Mouse (Mus musculus): ENCODE results near the gene Sipa1l2.
"Not testable (repeated sequence)": the region's sequence is repeated elsewhere in the genome, so short reads cannot be mapped to it uniquely, and the experiment has no call there.

Gene Sipa1l2

GRCm38 (mm10) chr8:125406453-125406852 lies 163.2 kb downstream of the Sipa1l2 start:
- DNase-seq (ENCODE audit: low spot score), result no peak

DNA sequence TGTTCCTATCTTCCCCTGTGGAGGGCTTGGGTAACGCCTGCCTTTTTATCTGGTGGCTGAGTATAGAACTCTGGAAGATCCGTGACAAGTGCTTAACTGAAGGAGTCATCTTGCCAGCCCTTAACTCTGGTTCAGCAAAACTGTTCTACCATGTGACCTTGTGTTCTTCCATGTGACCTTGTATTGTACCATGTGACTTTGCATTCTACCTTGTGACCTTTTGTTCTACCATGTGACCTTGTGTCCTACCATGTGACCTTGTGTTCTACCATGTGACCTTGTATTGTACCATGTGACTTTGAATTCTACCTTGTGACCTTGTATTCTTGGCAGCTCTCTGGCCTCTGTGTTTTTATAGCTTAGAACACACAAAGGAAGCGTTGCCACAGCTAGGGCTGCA lies 168.3 kb downstream of the Sipa1l2 start:
- no peak for DNase-seq (ENCODE audit: low spot score)

- no peak for DNase-seq (ENCODE audit: low spot score)
These were observed 171.6 kb downstream of the Sipa1l2 start for GRCm38 (mm10) chr8:125397981-125398380.

DNA sequence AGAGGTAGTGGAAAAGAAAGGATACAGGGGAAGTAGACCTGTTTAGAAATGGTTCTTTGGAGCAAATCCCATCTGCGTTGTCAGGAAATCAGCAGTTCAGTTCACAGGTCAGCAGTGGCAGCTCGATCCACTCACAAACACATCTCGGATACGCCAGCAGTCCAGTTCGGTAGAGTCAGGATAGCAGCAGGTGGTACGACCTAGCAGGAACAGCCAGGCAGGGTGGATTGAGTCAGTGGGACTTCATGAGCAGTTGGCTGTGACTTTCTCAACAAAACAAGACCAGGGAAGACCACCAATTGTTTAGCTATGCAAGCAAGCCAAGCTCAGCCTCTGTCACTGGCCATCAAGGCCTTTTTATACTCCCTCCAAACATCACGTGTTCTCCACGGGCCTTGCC lies 173.9 kb downstream of the Sipa1l2 start:
- DNase-seq (ENCODE audit: low spot score), result not testable (repeated sequence)

- no peak for DNase-seq (ENCODE audit: low spot score)
These were observed 174.6 kb downstream of the Sipa1l2 start for GRCm38 (mm10) chr8:125395032-125395431.

- no peak for DNase-seq (ENCODE audit: low spot score)
These were observed 177.9 kb downstream of the Sipa1l2 start for GRCm38 (mm10) chr8:125391685-125392084.

DNA sequence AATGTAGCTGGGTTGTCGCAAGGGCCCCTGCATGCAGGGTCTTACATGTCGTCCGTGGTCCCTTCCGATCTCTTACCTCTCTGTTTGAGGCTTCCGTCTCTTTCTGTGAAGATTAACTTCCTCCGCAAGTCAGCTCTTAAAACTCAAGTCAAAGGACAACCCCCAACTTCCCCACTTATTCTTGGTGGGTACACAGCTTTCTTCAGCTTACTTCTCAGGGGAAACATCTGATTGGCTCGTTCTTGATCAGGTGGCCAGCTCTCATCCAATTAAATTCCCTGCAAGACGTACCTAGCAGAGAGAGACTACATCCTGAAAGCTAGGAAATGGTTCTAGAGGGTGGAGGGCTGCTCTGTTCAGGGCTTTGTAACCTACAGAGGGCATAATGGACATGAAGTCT lies 178.3 kb downstream of the Sipa1l2 start:
- DNase-seq (ENCODE audit: low spot score), result no peak

- DNase-seq (ENCODE audit: low spot score), result no peak
These were observed 179.1 kb downstream of the Sipa1l2 start for GRCm38 (mm10) chr8:125390506-125390895.

DNA sequence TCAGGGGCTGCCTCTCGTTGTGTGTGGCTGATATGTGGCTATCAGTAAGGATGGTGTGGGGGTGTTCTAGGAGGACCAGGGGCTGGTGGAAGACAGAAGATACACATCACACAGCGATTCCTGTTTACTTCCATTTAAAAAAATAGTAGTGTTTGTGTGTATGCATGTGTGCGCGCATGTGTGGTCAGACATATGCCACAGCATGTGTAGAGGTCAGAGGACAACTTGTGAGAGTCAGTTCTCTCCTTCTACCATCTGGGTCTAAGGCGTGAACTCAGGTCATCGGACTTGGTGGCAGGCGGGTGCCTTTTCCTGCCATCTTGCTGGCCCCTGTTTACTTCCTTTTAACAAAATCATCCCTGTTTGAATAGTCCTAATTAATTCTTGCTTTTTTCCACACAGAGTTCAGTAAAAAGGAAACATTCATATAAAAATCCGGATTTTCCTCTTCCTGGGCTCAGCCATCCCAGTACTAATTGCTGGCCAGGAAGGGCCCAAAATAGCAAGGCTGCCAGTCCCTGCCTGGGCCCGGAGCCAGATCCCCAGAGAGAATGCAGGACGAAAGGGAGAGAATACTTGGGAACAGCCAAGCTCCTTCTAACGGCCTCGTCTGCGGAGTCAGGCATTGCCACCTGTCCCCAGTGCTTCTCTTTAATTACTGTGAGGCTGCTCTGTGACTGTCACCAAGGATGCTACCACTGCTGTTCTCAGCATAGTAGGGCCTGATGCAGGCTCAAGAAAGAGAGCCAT lies 179.7 kb downstream of the Sipa1l2 start:
- DNase-seq (ENCODE audit: low spot score), result peak; percentile 61

DNA sequence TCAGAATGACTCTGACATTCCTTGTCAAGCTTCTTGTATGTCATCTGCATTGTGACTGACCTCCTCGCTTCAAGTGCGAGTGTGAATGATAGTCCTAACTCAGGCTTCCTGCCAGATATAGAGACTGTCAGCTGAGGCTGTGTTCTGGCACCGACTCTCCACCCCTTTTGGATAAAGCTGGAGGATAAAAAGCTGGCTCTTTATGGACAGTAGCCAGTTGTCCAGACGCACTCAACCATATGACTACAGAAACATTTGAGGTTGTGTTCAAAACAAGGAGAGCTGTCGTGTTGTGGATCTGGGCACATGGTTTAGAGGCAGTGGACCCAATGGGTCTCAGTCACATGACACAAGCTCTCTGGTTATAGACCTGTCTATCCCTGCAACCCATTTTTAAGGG lies 180.3 kb downstream of the Sipa1l2 start:
- peak; percentile 23 for DNase-seq (ENCODE audit: low spot score)

GRCm38 (mm10) chr8:125388404-125389180 lies 181.0 kb downstream of the Sipa1l2 start:
- no peak for DNase-seq (ENCODE audit: low spot score)

GRCm38 (mm10) chr8:125385519-125386150 lies 184.0 kb downstream of the Sipa1l2 start:
- DNase-seq (ENCODE audit: low spot score), result peak; percentile 55

GRCm38 (mm10) chr8:125384551-125385183 lies 184.9 kb downstream of the Sipa1l2 start:
- DNase-seq (ENCODE audit: low spot score), result no peak

- no peak for DNase-seq (ENCODE audit: low spot score)
These were observed 187.9 kb downstream of the Sipa1l2 start for GRCm38 (mm10) chr8:125381674-125382073.

DNA sequence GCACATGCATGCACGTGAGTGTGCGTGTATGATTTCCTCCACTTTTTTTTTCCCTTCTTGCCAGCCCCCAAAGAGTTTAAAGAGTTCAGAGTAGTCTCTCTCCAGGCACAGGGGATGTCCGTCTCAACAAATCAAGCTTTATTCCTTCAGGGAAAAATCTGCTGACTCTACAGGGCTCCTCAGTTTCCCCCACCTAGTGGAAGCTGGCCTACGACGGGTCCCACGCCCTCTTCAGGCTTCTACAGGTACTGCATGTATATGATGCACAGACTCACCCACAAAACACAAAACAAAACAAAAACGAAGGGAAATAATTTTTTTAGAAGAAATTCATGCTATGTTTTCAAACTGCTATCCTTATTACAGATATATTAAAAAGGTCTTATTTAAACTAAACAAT lies 189.7 kb downstream of the Sipa1l2 start:
- no peak for DNase-seq (ENCODE audit: low spot score)

DNA sequence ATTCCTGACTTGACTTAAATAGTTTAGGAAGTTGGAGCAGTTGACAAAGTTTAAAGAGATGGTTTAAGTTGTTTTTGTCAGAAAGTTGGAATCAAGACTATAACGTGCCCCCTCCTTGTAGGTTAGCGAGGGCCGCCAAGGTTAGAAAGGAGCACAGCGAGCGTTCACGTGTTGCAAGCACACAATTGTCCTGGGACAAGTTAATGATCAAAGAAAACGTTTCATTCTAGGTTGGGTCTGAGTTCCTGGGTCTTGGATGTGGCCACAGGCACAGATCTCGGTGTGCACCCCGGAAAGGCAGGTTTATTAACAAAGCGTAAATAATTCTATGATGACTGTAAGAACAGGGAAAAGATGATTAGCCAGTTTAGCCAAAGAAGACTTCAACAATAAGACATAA lies 190.5 kb downstream of the Sipa1l2 start:
- DNase-seq (ENCODE audit: low spot score), result no peak

DNA sequence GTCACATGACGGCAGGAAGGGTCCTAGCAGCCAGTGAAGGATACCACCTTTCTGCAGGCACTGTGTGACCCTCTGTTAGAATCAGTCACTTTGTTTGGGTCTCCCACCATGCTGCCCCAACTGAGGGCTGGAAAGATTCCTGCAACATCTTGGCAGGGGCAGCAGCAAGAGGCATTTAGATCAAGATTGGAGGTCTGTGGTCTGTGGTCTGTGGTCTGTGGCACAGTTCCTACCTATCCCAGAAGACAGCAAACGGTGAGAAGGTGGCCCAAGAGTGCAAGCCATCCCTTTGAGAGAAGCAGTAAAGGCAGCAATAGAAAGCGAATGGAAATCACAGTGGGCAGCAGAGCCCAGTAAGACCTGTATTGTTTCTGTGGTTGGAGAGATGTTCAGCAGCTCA lies 191.9 kb downstream of the Sipa1l2 start:
- DNase-seq (ENCODE audit: low spot score), result no peak

GRCm38 (mm10) chr8:125376448-125376845 lies 193.2 kb downstream of the Sipa1l2 start:
- no peak for DNase-seq (ENCODE audit: low spot score)

DNA sequence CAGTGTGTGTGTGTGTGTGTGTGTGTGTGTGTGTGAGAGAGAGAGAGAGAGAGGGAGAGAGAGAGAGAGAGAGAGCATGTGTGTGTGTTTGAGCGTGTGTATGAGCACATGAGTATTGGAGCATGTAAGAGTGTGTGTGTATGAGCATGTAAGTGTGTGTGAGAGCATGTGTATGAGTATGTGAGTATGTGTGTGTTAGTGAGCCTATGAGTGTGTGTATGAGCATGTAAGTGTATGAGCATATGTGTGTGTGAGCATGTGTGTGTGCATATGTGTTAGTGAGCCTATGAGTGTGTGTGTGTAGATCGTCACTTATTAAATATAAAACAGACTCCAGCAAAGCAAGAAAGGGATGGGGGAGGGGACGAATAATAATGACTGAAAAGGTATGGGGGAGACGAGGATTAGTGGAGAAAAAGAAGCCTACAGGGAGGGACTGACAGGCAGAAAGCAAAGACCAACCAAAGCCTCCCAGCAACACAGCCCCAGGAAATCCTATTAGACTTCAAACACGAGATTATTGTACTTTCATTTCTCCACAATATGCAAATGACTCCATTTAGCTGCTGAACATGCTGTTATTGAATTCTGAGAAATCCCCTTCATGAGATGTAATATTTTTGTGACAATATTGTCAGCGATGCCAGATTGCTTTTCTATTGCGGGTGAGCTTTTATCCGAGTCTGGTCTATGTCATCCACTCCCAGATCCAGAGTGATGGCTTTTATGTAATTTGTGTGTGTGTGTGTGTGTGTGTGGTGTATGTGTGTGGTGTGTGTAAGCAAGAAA lies 193.8 kb downstream of the Sipa1l2 start:
- no peak for DNase-seq (ENCODE audit: low spot score)

GRCm38 (mm10) chr8:125372596-125372995 lies 197.0 kb downstream of the Sipa1l2 start:
- DNase-seq (ENCODE audit: low spot score), result no peak

GRCm38 (mm10) chr8:125369491-125370236 lies 199.9 kb downstream of the Sipa1l2 start:
- DNase-seq (ENCODE audit: low spot score), result no peak
